Mouse (Mus musculus) forebrain, embryonic 11.5 days (tissue): Measurements from ENCODE around the gene Cd3e. TPM values are rescaled to one million over a fixed set of nuclear protein-coding genes. Genes with fewer than 3 reads are reported as not detected.

ENCODE experiments used
- ATAC-seq: fragments of 200-750 bp; cut with Nextera tagmentation; replicated peaks from 2 replicates; pipeline ENCODE4 v1.8.0; 2017; ENCODE audit warnings: moderate TSS enrichment; ENCODE audit not compliant: low FRiP score
- DNase-seq: peaks from one replicate; pipeline ENCODE4 v3.0.0-alpha.2; 2017; ENCODE audit warnings: low spot score
- H3K27ac ChIP-seq: fragments of 300-500 bp; sonication (generic); 2 replicates; pipeline ENCODE4 v1.5.1; 2014; ENCODE audit warnings: low read depth, low read length
- H3K27me3 ChIP-seq: fragments of 300-500 bp; sonication (generic); 2 replicates; pipeline ENCODE4 v1.6.1; 2014; ENCODE audit warnings: mild to moderate bottlenecking, low read length, mixed read lengths; ENCODE audit not compliant: control insufficient read depth, insufficient read depth
- H3K36me3 ChIP-seq: fragments of 300-500 bp; sonication (generic); 2 replicates; pipeline ENCODE4 v1.6.1; 2014; ENCODE audit warnings: mild to moderate bottlenecking, low read length, moderate library complexity, mixed read lengths; ENCODE audit not compliant: control insufficient read depth, insufficient read depth
- H3K4me1 ChIP-seq: fragments of 300-500 bp; sonication (generic); replicated peaks from 2 replicates; pipeline ENCODE4 v1.6.1; 2014; ENCODE audit warnings: low read length, mixed read lengths; ENCODE audit not compliant: control insufficient read depth, insufficient read depth
- H3K4me2 ChIP-seq: fragments of 300-500 bp; sonication (generic); 2 replicates; pipeline ENCODE4 v1.6.1; 2014; ENCODE audit warnings: low read depth, mild to moderate bottlenecking, low read length, moderate library complexity, mixed read lengths; ENCODE audit not compliant: severe bottlenecking
- H3K4me3 ChIP-seq: fragments of 300-500 bp; sonication (generic); 2 replicates; pipeline ENCODE4 v1.5.1; 2014; ENCODE audit warnings: low read depth, low read length
- H3K9ac ChIP-seq: fragments of 300-500 bp; sonication (generic); 2 replicates; pipeline ENCODE4 v1.6.1; 2014; ENCODE audit warnings: low read length
- H3K9me3 ChIP-seq: fragments of 300-500 bp; sonication (generic); 2 replicates; pipeline ENCODE4 v1.6.1; 2016; ENCODE audit warnings: low read length, mixed read lengths; ENCODE audit not compliant: control insufficient read depth
- WGBS: fragments of 180-500 bp; shearing (Covaris S2); extraction: QIAGEN DNeasy Blood & Tissue Kit; methylation state at CpG from one replicate; pipeline ENCODE4 v1.1.7; 2014; 5-methylcytosine and 5-hydroxymethylcytosine counted together
- polyA plus RNA-seq: library from polyadenylated mRNA; unstranded; fragments of >200 nt; fragmentation: Nextera tagmentation; extraction: Ambion mirVana; gene quantifications from 2 replicates; pipeline ENCODE4 v1.2.1, GENCODE M21; 2014

Cd3e gene
- polyA plus RNA-seq, 1 experiment from 2014 or later = not detected

DNA sequence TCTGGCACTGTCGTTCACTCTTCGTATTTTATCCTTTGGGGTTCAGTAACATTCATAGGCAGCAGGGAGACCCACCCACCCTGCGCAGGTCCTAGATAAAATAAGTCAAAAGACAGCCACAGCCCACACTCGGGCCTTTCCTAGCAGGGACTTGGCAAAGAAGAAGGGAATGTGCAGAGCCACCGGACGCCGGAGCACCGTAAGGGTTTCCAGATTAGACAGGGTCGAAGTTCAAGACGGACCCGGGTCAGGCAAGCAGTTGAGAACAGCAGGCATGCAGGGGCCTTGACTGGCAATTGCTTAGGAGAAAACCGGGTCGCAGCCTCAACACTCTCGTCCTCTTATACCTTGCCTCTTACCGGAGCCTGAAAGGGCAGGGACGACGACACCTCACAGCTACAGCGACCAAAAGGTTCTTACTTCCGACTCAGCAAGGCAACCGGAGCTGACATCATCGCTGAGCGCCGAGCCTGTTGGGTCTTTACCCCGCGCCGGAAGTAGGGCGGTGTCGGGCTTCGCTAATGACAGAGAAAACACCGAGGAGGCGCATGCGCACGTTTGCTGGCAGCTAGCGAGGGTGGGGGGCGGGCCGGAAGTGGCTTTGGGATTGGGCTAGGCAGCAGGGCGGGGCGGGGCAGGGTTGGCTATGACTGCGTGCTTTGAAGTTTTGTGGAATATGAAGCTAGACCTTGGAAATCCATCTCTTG is 44.1 kb downstream of the Cd3e start, which contains the start of gene Ube4a:
Gene Ube4a (minus strand): TSS at position 475 of the 707 bp plus-strand sequence.
- peak; percentile 95 for ATAC-seq
- Histone ChIP-seq H3K9me3 (no peaks in the 10 kb centered on the region), H3K27ac (no peak within 1 kb of the TSS), H3K36me3 (no peaks in the 10 kb centered on the region), H3K4me2 (peak within 1 kb of the TSS; percentile 87), H3K4me1 (peaks cover 8% of the 10 kb centered on the region; the same call in 1 of the 2 replicates), H3K27me3 (no peaks in the 10 kb centered on the region), H3K4me3 (peak within 1 kb of the TSS; percentile 86), H3K9ac (peak within 1 kb of the TSS; percentile 69)
- under 1% methylated on average over 39 of the region's 39 CpGs for WGBS
- peak; percentile 100 for DNase-seq

DNA sequence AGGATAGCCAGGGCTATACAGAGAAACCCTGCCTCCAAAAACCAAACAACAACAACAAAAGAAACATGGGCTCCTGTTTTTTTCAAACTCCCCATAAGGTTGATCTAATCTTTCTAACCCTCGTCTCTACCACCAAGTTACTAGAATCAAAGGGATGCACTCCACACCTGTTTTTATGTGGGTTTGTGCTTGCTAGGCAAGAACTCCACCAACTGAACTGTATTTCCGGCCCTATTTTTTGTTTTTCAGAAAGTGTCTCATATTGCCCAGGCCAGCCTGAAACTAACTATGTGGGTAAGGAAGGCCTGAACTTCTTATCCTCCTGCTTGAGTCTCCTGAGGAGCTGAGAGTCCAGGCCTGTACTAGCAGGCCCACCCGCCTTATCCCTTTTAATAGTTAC is 55.0 kb downstream of the Cd3e start:
- no peak for DNase-seq
- H3K4me2 ChIP-seq = no peak overlapping the region
- H3K9ac ChIP-seq = no peak overlapping the region
- H3K27ac ChIP-seq = no peak overlapping the region
- H3K4me1 ChIP-seq = no peaks in the 10 kb centered on the region
- H3K36me3 ChIP-seq = no peaks in the 10 kb centered on the region; the same call in none of the 2 replicates
- WGBS = 87% methylated on average over 3 of the region's 3 CpGs
- H3K27me3 ChIP-seq = no peaks in the 10 kb centered on the region
- no peaks in the 10 kb centered on the region for H3K9me3 ChIP-seq
- ATAC-seq = no peak
- H3K4me3 ChIP-seq = no peak overlapping the region

Other genes with a start within 250 kb of the Cd3e start
- gene Arcn1, start 241.8 kb downstream of the Cd3e start, polyA plus RNA-seq = 171 and 185 TPM in 2 replicates
- 121 TPM in 2 replicates for gene Ift46, start 241.7 kb downstream of the Cd3e start, polyA plus RNA-seq
- 2.4 and 3.6 TPM in 2 replicates for gene Tmem25, start 210.3 kb downstream of the Cd3e start, polyA plus RNA-seq
- gene Ttc36, start 206.6 kb downstream of the Cd3e start, polyA plus RNA-seq = not detected in 2 replicates
- gene Kmt2a, start 128.3 kb downstream of the Cd3e start, polyA plus RNA-seq = 18.2 and 23.2 TPM in 2 replicates
- 496 and 546 TPM in 2 replicates for gene Atp5l, start 88.9 kb downstream of the Cd3e start, polyA plus RNA-seq
- 32.0 and 32.6 TPM in 2 replicates for gene Ube4a, start 44.0 kb downstream of the Cd3e start, polyA plus RNA-seq
- gene Cd3g, start 29.2 kb downstream of the Cd3e start, polyA plus RNA-seq = not detected in 2 replicates
- gene Cd3d, start 27.8 kb downstream of the Cd3e start, polyA plus RNA-seq = not detected in 2 replicates
- 1.8 and 2.5 TPM in 2 replicates for gene Mpzl2, start 30.2 kb upstream of the Cd3e start, polyA plus RNA-seq
- gene Mpzl3, start 45.6 kb upstream of the Cd3e start, polyA plus RNA-seq = 2.2 and 2.7 TPM in 2 replicates
- gene Jaml, start 69.6 kb upstream of the Cd3e start, polyA plus RNA-seq = not detected in 2 replicates
- 2.9 and 3.2 TPM in 2 replicates for gene Scn2b, start 108.2 kb upstream of the Cd3e start, polyA plus RNA-seq
- gene Scn4b, start 128.8 kb upstream of the Cd3e start, polyA plus RNA-seq = 0.19 and 0.21 TPM in 2 replicates
- gene BC049352, start 172.4 kb upstream of the Cd3e start, polyA plus RNA-seq = not detected in 2 replicates
- not detected in 2 replicates for gene Tmprss4, start 194.5 kb upstream of the Cd3e start, polyA plus RNA-seq